Mouse (Mus musculus): Measurements from ENCODE around the gene Prdm11. TPM values are rescaled to one million over a fixed set of nuclear protein-coding genes. Genes with fewer than 3 reads are reported as not detected.
A peak's percentile ranks its signal among the peaks of the same experiment; 100 is the strongest.

Gene Prdm11
- polyA plus RNA-seq, 1 experiment from 2014 or later: 2.1 TPM

- no peak for ATAC-seq (ENCODE audit: low FRiP score)
- H3K36me3 ChIP-seq (replicated peaks): no peaks in the 10 kb centered on the region
- 83% methylated on average over 5 of the region's 5 CpGs for WGBS
These were observed 116.3 kb downstream of the Prdm11 start for GRCm38 (mm10) chr2:92929696-92930095.

GRCm38 (mm10) chr2:92924677-92925259 lies 121.2 kb downstream of the Prdm11 start:
- no peaks in the 10 kb centered on the region for H3K9me3 ChIP-seq
- peaks cover 19% of the 10 kb centered on the region; the same call in 1 of the 2 replicates for H3K4me1 ChIP-seq
- no peak for ATAC-seq (ENCODE audit: low FRiP score)
- no peak overlapping the region for H3K9ac ChIP-seq
- no peaks in the 10 kb centered on the region for H3K27me3 ChIP-seq
- H3K27ac ChIP-seq: no peak overlapping the region
- no peak overlapping the region for H3K4me2 ChIP-seq
- 65% methylated on average over 6 of the region's 6 CpGs for WGBS
- H3K4me3 ChIP-seq (replicated peaks): no peak overlapping the region
- no peaks in the 10 kb centered on the region for H3K36me3 ChIP-seq (replicated peaks)

More at GRCm38 (mm10) chr2:92929696-92930095, 116.3 kb downstream of the Prdm11 start:
- Histone ChIP-seq H3K4me2 (no peak overlapping the region), H3K27ac (no peak overlapping the region), H3K4me3 (replicated peaks) (no peak overlapping the region), H3K27me3 (no peaks in the 10 kb centered on the region), H3K4me1 (peaks cover 15% of the 10 kb centered on the region), H3K9ac (no peak overlapping the region), H3K9me3 (no peaks in the 10 kb centered on the region)

- H3K4me2 ChIP-seq: no peak overlapping the region
- H3K27ac ChIP-seq: no peak overlapping the region
- no peak overlapping the region for H3K4me3 ChIP-seq (replicated peaks)
- H3K4me1 ChIP-seq: peaks cover 37% of the 10 kb centered on the region
- no peaks in the 10 kb centered on the region for H3K36me3 ChIP-seq (replicated peaks)
- H3K9ac ChIP-seq: no peak overlapping the region
- peak; percentile 74 for ATAC-seq (ENCODE audit: low FRiP score)
- no peaks in the 10 kb centered on the region for H3K9me3 ChIP-seq
- peaks cover 15% of the 10 kb centered on the region for H3K27me3 ChIP-seq
- 59% methylated on average over 4 of the region's 4 CpGs for WGBS
These were observed 125.3 kb downstream of the Prdm11 start for GRCm38 (mm10) chr2:92920709-92921108.

- no peak overlapping the region for H3K4me2 ChIP-seq
- WGBS: 47% methylated on average over 7 of the region's 7 CpGs
- H3K9me3 ChIP-seq: no peaks in the 10 kb centered on the region
- no peak for ATAC-seq (ENCODE audit: low FRiP score)
- H3K9ac ChIP-seq: no peak overlapping the region
- peaks cover 43% of the 10 kb centered on the region for H3K27me3 ChIP-seq
- no peaks in the 10 kb centered on the region for H3K36me3 ChIP-seq (replicated peaks)
- no peak overlapping the region for H3K4me3 ChIP-seq (replicated peaks)
- no peak overlapping the region for H3K27ac ChIP-seq
- H3K4me1 ChIP-seq: peaks cover 64% of the 10 kb centered on the region
These were observed 128.4 kb downstream of the Prdm11 start for GRCm38 (mm10) chr2:92917405-92918142.

GRCm38 (mm10) chr2:92915659-92916631 lies 130.0 kb downstream of the Prdm11 start:
- Histone ChIP-seq H3K9ac (peak overlapping the region; percentile 51; the same call in 1 of the 2 replicates), H3K9me3 (no peaks in the 10 kb centered on the region), H3K4me2 (peak overlapping the region; percentile 80), H3K4me3 (replicated peaks) (peak overlapping the region; percentile 42), H3K4me1 (peaks cover 68% of the 10 kb centered on the region), H3K27ac (peak overlapping the region; percentile 21), H3K36me3 (replicated peaks) (no peaks in the 10 kb centered on the region), H3K27me3 (peaks cover 43% of the 10 kb centered on the region)
- peak; percentile 27; the same call in 1 of the 2 replicates for ATAC-seq (ENCODE audit: low FRiP score)
- 16% methylated on average over 8 of the region's 10 CpGs for WGBS

Other genes with a start within 250 kb of the Prdm11 start
- gene Syt13, start 131.1 kb downstream of the Prdm11 start, polyA plus RNA-seq (2016; fragmentation: Nextera tagmentation; extraction: Ambion mirVana): 13.8 and 15.4 TPM in 2 replicates
- 106 and 137 TPM in 2 replicates for gene Trp53i11, start 141.4 kb upstream of the Prdm11 start, polyA plus RNA-seq (2016; fragmentation: Nextera tagmentation; extraction: Ambion mirVana)